Mouse (Mus musculus): Measurements from ENCODE around the gene Gm11938. TPM values are rescaled to one million over a fixed set of nuclear protein-coding genes. Genes with fewer than 3 reads are reported as not detected.

Gene Gm11938
- polyA plus RNA-seq, 1 experiment = not detected

DNA sequence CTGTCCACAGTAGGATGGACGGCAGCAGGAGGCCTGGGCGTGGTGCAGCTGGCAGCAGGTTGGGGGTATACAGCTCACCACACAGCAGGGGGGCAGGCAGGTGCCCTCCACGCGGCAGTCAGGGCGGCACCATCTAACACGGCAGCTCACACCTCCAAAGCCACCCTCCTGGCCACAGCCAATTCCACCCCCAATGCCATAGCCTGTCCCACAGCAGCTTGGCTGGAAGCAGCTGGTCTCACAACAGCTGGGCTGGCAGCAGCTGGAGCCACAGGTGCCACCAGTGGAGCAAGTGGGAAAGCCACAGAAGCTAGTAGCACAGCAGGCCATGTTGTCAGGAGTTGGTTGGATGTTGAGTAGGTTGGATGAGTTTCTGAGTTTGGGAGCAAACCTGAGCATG lies 22.5 kb downstream of the Gm11938 start, which contains the start of gene Krtap1-5:
Krtap1-5 (minus strand) TSS at position 381 of the 400 bp plus-strand sequence.
- TF ChIP-seq CTCF (IDR thresholded peaks at IDR 0.05; ENCODE audit: borderline replicate concordance, control insufficient read depth, extremely low read depth, insufficient read depth, low read length, poor library complexity) = no peak
- no peak for TF ChIP-seq POLR2A (IDR thresholded peaks at IDR 0.05; ENCODE audit: control insufficient read depth, extremely low read depth, insufficient read depth, low read length, poor library complexity)
- Histone ChIP-seq H3K4me3 (ENCODE audit: control insufficient read depth, insufficient read depth, low read length) (no peak within 1 kb of the TSS), H3K27me3 (ENCODE audit: control insufficient read depth, insufficient read depth, low read length) (no peaks in the 10 kb centered on the region), H3K36me3 (ENCODE audit: control insufficient read depth, insufficient read depth, low read length) (no peaks in the 10 kb centered on the region), H3K27ac (ENCODE audit: control insufficient read depth, insufficient read depth, low read length) (no peak within 1 kb of the TSS), H3K4me1 (replicated peaks; ENCODE audit: control insufficient read depth, insufficient read depth, low read length) (no peaks in the 10 kb centered on the region)
- WGBS = 87% methylated on average over 6 of the region's 6 CpGs
- DNase-seq = no peak

DNA sequence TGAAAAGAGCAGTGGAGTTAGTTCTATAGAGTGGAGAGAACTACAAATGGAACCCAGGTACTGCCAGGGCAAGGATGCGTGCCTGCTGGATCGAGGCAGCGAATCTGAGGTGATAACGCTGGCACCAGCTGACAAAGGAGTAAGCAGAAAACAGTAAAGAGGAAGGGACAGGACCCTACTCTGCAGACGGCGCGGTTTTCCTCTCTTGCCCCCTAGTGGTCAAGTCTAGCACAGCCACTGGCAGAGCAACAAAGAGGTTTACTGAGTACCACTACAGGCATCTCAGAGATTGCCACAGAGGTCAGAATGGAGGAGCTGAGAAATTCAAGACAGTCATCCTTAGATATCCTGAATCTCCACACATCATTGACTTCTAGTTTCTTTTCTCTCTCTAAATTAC lies 29.0 kb downstream of the Gm11938 start:
- peak; percentile 63 for DNase-seq
- TF ChIP-seq CTCF (IDR thresholded peaks at IDR 0.05; ENCODE audit: borderline replicate concordance, control insufficient read depth, extremely low read depth, insufficient read depth, low read length, poor library complexity) = peak; percentile 59; the same call in 1 of the 2 replicates
- TF ChIP-seq POLR2A (IDR thresholded peaks at IDR 0.05; ENCODE audit: control insufficient read depth, extremely low read depth, insufficient read depth, low read length, poor library complexity) = no peak
- no peak overlapping the region for H3K4me3 ChIP-seq (ENCODE audit: control insufficient read depth, insufficient read depth, low read length)
- no peaks in the 10 kb centered on the region for H3K36me3 ChIP-seq (ENCODE audit: control insufficient read depth, insufficient read depth, low read length)
- no peak overlapping the region for H3K27ac ChIP-seq (ENCODE audit: control insufficient read depth, insufficient read depth, low read length)
- WGBS = 5% methylated on average over 7 of the region's 7 CpGs
- H3K27me3 ChIP-seq (ENCODE audit: control insufficient read depth, insufficient read depth, low read length) = no peaks in the 10 kb centered on the region
- H3K4me1 ChIP-seq (replicated peaks; ENCODE audit: control insufficient read depth, insufficient read depth, low read length) = no peaks in the 10 kb centered on the region

DNA sequence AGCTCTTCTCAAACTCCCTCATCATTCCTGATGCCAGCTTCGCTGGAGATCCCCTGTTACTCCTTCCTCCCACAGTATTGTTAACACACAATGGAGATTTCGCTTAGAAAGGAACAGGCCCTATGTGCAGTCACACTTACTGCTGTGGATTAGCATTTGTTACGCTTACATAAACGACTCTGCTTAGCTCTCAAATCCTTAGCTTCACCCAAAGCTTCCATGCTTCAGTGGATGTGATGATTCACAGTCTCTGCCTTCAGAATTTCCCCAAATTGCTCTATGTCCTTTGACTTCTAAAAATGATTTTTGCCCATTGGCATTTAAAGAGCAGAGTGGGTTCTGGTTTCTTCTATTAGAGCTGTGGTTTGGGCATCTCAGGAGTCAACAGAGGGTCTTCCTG lies 29.9 kb downstream of the Gm11938 start:
- Histone ChIP-seq H3K27ac (ENCODE audit: control insufficient read depth, insufficient read depth, low read length) (no peak overlapping the region), H3K36me3 (ENCODE audit: control insufficient read depth, insufficient read depth, low read length) (no peaks in the 10 kb centered on the region), H3K4me1 (replicated peaks; ENCODE audit: control insufficient read depth, insufficient read depth, low read length) (no peaks in the 10 kb centered on the region), H3K27me3 (ENCODE audit: control insufficient read depth, insufficient read depth, low read length) (no peaks in the 10 kb centered on the region), H3K4me3 (ENCODE audit: control insufficient read depth, insufficient read depth, low read length) (no peak overlapping the region)
- no peak for DNase-seq
- WGBS = 74% methylated on average over 4 of the region's 4 CpGs
- TF ChIP-seq CTCF (IDR thresholded peaks at IDR 0.05; ENCODE audit: borderline replicate concordance, control insufficient read depth, extremely low read depth, insufficient read depth, low read length, poor library complexity) (no peak), POLR2A (IDR thresholded peaks at IDR 0.05; ENCODE audit: control insufficient read depth, extremely low read depth, insufficient read depth, low read length, poor library complexity) (no peak)

DNA sequence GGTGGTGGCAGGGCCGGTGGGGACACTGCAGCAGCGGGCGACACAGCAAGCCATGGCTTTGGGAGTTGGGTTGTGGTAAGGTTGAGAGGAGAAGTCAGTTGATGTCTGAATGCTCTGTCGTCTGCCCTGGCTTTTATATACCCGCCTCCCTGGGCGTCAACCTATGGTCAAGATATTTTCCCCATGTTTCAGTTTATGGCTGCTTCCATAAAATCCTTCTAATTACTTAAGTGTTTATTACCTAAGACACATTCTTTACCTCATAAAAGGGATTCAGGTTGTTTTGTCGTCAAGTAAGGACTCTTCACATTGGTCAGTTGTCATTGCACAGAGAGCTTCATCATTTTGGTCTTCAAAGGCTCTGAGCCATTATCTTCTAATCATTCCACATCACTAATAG lies 36.6 kb downstream of the Gm11938 start, which contains the start of gene Krtap3-1:
Krtap3-1 (minus strand) TSS at position 101 of the 400 bp plus-strand sequence.
- DNase-seq = no peak
- H3K4me3 ChIP-seq (ENCODE audit: control insufficient read depth, insufficient read depth, low read length) = no peak within 1 kb of the TSS
- 89% methylated on average over 7 of the region's 7 CpGs for WGBS
- no peak within 1 kb of the TSS for H3K27ac ChIP-seq (ENCODE audit: control insufficient read depth, insufficient read depth, low read length)
- H3K36me3 ChIP-seq (ENCODE audit: control insufficient read depth, insufficient read depth, low read length) = no peaks in the 10 kb centered on the region
- no peaks in the 10 kb centered on the region for H3K4me1 ChIP-seq (replicated peaks; ENCODE audit: control insufficient read depth, insufficient read depth, low read length)
- no peak for TF ChIP-seq CTCF (IDR thresholded peaks at IDR 0.05; ENCODE audit: borderline replicate concordance, control insufficient read depth, extremely low read depth, insufficient read depth, low read length, poor library complexity)
- no peak for TF ChIP-seq POLR2A (IDR thresholded peaks at IDR 0.05; ENCODE audit: control insufficient read depth, extremely low read depth, insufficient read depth, low read length, poor library complexity)
- no peaks in the 10 kb centered on the region for H3K27me3 ChIP-seq (ENCODE audit: control insufficient read depth, insufficient read depth, low read length)

DNA sequence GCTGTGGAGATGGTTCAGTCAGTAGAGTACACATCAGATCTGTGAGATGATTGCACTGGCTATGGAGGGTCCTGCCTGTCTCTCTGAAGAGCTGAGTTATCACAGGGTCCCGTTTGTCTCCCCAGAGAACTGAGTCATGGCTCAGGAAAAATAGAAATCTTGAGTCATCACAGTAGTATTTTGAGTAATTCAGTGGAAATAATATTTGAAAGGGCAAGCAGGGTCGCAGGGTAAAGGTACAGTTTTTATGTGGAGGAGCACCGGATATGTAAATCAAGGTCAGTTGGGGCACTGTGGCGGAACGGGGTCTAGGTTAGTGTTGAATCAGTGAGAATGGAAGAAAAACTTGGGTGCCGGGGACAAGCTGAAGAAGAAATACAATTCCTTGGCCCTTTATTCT lies 40.5 kb downstream of the Gm11938 start:
- no peak for DNase-seq
- WGBS = 91% methylated on average over 6 of the region's 6 CpGs
- TF ChIP-seq CTCF (IDR thresholded peaks at IDR 0.05; ENCODE audit: borderline replicate concordance, control insufficient read depth, extremely low read depth, insufficient read depth, low read length, poor library complexity) (no peak), POLR2A (IDR thresholded peaks at IDR 0.05; ENCODE audit: control insufficient read depth, extremely low read depth, insufficient read depth, low read length, poor library complexity) (no peak)
- Histone ChIP-seq H3K27me3 (ENCODE audit: control insufficient read depth, insufficient read depth, low read length) (no peaks in the 10 kb centered on the region), H3K27ac (ENCODE audit: control insufficient read depth, insufficient read depth, low read length) (no peak overlapping the region), H3K36me3 (ENCODE audit: control insufficient read depth, insufficient read depth, low read length) (no peaks in the 10 kb centered on the region), H3K4me3 (ENCODE audit: control insufficient read depth, insufficient read depth, low read length) (no peak overlapping the region), H3K4me1 (replicated peaks; ENCODE audit: control insufficient read depth, insufficient read depth, low read length) (no peaks in the 10 kb centered on the region)

DNA sequence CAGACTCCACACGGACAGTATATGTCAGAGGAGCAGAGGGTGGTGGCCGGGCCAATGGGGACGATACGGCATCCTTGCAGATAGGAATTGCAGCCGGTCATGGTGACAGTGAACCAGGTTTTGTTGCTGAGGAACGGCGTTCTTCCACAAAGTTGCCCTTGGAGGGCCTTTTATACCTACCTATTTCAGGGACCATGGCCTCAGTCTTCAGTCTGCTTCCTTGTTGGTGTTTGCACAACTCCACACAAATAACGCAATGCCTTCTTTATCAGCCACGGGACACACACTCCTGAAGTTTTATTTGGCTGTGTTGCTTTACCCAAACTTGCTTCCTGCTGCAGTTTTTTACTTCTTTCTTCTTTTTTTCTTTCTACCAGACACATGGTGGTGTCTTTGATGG lies 43.7 kb downstream of the Gm11938 start, which contains the start of gene Gm11939:
Gm11939 (minus strand) TSS at position 101 of the 400 bp plus-strand sequence.
- Histone ChIP-seq H3K27me3 (ENCODE audit: control insufficient read depth, insufficient read depth, low read length) (no peaks in the 10 kb centered on the region), H3K4me1 (replicated peaks; ENCODE audit: control insufficient read depth, insufficient read depth, low read length) (no peaks in the 10 kb centered on the region), H3K27ac (ENCODE audit: control insufficient read depth, insufficient read depth, low read length) (no peak within 1 kb of the TSS), H3K4me3 (ENCODE audit: control insufficient read depth, insufficient read depth, low read length) (no peak within 1 kb of the TSS), H3K36me3 (ENCODE audit: control insufficient read depth, insufficient read depth, low read length) (no peaks in the 10 kb centered on the region)
- no peak for DNase-seq
- TF ChIP-seq CTCF (IDR thresholded peaks at IDR 0.05; ENCODE audit: borderline replicate concordance, control insufficient read depth, extremely low read depth, insufficient read depth, low read length, poor library complexity) (no peak), POLR2A (IDR thresholded peaks at IDR 0.05; ENCODE audit: control insufficient read depth, extremely low read depth, insufficient read depth, low read length, poor library complexity) (no peak)
- 94% methylated on average over 9 of the region's 9 CpGs for WGBS

Measured in thymus, adult 2 months (tissue).